Mouse (Mus musculus) cortical plate, adult 2 months (tissue): ENCODE measurements around the gene Ankrd44. TPM values are rescaled to one million over a fixed set of nuclear protein-coding genes. Genes with fewer than 3 reads are reported as not detected.

ENCODE experiments used
- H3K27ac ChIP-seq: fragments of 200-500 bp; 2 replicates; pipeline ENCODE4 v1.5.1; 2012; ENCODE audit warnings: low read length, control low read depth, inconsistent platforms; ENCODE audit not compliant: insufficient read depth
- H3K4me1 ChIP-seq: fragments of 200-500 bp; 2 replicates; pipeline ENCODE4 v1.6.1; 2011; ENCODE audit warnings: low read length; ENCODE audit not compliant: control insufficient read depth, insufficient read depth
- H3K4me3 ChIP-seq: fragments of 200-500 bp; 2 replicates; pipeline ENCODE4 v1.5.1; 2011; ENCODE audit warnings: mild to moderate bottlenecking, low read length, control low read depth; ENCODE audit not compliant: insufficient read depth
- CTCF ChIP-seq: fragments of 200-500 bp; IDR thresholded peaks from 2 replicates; pipeline ENCODE4 v1.5.1; 2011; ENCODE audit warnings: mild to moderate bottlenecking, control low read depth, low read length; ENCODE audit not compliant: insufficient read depth; ENCODE audit errors: extremely low read depth
- POLR2A ChIP-seq: fragments of 200-500 bp; IDR thresholded peaks from 2 replicates; pipeline ENCODE4 v1.6.1; 2011; ENCODE audit warnings: mild to moderate bottlenecking, low read length, control low read depth; ENCODE audit not compliant: insufficient read depth; ENCODE audit errors: extremely low read depth
- polyA plus RNA-seq: library from polyadenylated mRNA; depleted of rRNA; stranded (reverse); fragments of >200 nt; gene quantifications from 2 replicates; pipeline ENCODE4 v1.2.3, GENCODE M21; 2012

Ankrd44 gene
- polyA plus RNA-seq, 1 experiment, result 18.3 TPM

DNA sequence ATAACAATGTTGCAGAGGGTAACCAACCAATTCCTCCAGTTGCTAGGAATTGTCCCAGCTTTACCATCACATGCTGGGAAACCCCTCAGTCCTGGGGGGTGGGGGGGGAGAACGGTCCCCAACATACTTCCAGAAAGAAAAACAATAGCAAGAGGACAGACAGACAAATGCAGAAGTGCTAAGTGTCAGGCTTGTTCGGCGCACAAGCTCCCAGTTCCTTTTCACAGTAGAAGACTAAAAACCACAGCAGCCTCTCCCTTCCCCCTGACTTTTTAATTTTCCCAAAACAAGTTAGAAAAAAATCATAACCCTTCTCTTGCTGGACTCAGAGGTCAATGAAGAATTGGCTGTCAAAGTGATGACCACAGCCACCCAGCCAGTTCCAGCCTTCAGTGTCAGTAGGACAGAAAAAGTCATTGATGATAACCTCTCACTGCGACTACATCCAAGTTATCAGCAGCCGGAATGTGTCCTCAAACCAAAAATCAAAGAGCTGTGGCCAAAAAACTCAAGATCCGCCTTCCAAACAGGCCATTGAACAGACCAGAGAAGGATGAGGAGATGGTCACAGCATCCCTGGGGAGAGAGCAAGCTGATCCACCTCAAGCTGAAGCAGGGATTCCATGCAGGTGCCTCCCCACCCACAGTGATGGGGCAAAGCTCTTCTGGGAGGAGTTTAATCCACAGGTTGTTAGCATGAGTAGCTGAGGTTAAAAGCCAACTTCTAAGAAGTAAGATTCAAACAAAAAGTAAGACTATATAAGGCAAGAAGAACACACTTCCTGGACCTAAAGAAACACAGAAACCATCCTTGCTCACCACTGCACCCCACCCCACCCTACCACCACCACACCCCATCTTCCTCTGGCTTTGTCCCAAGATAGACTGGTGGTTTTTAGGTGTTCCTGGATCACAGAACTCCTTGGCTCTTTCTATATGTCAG is 2.5 kb downstream of the Ankrd44 start:
- Histone ChIP-seq H3K4me1 (peaks cover 2% of the 10 kb centered on the region; the same call in 1 of the 2 replicates), H3K27ac (no peak overlapping the region), H3K4me3 (no peak overlapping the region)
- no peak for TF ChIP-seq CTCF
- no peak for TF ChIP-seq POLR2A

DNA sequence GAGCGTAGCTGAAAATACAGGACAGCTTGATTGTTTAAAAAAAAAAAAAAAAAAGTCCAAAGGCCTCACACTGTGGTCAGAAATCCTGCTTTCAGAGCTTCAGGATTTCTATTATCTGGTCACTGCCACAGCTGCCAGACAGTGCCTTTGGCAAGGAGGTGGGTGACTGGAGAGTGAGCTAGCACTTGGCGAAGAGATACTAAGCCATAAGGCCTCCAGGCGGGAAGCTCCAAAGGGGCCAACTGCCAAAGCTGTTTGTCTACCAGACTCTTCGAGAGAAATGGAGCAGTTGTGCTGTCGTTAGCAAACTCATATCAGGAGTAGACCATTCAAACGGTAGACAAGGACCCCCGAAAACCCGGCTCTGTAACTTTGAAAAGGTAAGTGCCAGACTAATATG is 3.5 kb downstream of the Ankrd44 start:
- no peak overlapping the region for H3K27ac ChIP-seq

GRCm38 (mm10) chr1:54922025-54922574 is 4.1 kb downstream of the Ankrd44 start:
- H3K4me3 ChIP-seq, result no peak overlapping the region
- H3K4me1 ChIP-seq, result peaks cover 2% of the 10 kb centered on the region; the same call in 1 of the 2 replicates
- no peak overlapping the region for H3K27ac ChIP-seq
- TF ChIP-seq CTCF (no peak), POLR2A (no peak)

More for the DNA sequence above, 3.5 kb downstream of the Ankrd44 start:
- H3K4me3 ChIP-seq, result no peak overlapping the region
- TF ChIP-seq POLR2A, result no peak
- no peak for TF ChIP-seq CTCF
- H3K4me1 ChIP-seq, result peaks cover 2% of the 10 kb centered on the region; the same call in 1 of the 2 replicates

DNA sequence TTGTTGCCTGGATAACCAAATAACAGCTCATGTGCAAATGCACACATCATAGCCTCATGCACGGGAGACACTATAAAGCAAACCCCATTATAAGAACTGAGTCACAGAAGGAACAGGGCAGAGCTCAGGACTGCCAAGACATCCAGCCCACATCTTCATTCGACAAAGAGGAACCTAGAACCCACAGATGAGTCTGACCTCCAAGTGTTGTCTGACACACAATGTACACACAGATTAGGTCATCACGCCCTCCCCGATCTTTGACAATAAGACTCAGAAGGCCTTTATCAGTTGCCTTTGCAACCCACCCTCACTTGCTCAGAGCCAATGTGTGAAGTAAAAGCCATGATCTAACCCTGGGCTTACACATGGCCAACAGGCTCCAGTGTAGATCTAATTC is 6.1 kb downstream of the Ankrd44 start:
- TF ChIP-seq CTCF (no peak), POLR2A (no peak)
- no peaks in the 10 kb centered on the region for H3K4me1 ChIP-seq
- H3K27ac ChIP-seq, result no peak overlapping the region
- H3K4me3 ChIP-seq, result no peak overlapping the region

DNA sequence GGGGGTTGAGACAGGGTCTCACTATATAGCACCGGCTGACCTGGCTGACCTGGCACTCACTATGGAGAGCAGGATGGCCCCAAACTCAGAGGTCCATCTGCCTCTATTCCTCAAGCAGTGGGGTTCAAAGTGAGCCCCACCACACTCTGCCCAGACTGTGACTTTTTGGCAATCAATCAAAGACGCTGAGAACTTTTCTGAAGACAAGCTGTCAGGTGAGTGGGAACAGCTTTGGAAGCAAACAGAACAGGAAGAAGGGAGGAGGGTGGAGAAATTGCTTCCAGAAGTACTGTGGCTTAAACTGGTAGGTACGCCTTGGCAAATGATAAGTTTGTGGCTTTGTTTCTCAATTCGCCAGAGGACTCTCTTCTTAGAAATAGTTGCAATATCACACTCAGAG is 9.7 kb downstream of the Ankrd44 start:
- TF ChIP-seq POLR2A, result no peak
- no peak for TF ChIP-seq CTCF
- Histone ChIP-seq H3K4me1 (no peaks in the 10 kb centered on the region), H3K27ac (no peak overlapping the region), H3K4me3 (no peak overlapping the region)

GRCm38 (mm10) chr1:54914387-54914786 is 11.8 kb downstream of the Ankrd44 start:
- no peak overlapping the region for H3K27ac ChIP-seq

DNA sequence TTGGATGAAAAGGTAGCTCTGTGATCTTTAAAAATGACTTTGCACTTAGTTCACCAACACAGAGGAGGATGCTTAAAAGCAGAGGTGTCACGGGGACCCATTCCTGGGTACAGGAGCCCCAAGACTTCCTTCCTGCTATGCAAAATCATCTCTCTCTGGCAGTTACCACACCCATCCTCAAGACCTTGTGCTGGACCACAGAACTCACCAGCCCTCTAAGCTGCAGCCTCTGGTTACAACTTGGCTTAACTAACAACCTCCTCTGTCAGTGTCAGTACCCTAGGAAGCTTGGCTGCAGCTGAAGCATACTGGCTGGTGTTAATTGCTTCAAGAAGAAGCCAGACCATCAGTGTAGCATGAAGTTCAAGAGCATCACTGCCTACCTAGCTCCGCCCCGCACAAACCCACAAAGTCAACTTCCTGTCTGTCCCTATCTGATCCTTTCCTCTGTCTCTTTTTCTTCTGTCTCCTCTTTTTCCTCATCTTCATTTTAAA is 12.8 kb downstream of the Ankrd44 start:
- Histone ChIP-seq H3K27ac (no peak overlapping the region), H3K4me3 (no peak overlapping the region), H3K4me1 (no peaks in the 10 kb centered on the region)
- TF ChIP-seq POLR2A (no peak), CTCF (no peak)

More at GRCm38 (mm10) chr1:54914387-54914786, 11.8 kb downstream of the Ankrd44 start:
- TF ChIP-seq CTCF, result no peak
- no peak for TF ChIP-seq POLR2A
- H3K4me1 ChIP-seq, result no peaks in the 10 kb centered on the region
- H3K4me3 ChIP-seq, result no peak overlapping the region

DNA sequence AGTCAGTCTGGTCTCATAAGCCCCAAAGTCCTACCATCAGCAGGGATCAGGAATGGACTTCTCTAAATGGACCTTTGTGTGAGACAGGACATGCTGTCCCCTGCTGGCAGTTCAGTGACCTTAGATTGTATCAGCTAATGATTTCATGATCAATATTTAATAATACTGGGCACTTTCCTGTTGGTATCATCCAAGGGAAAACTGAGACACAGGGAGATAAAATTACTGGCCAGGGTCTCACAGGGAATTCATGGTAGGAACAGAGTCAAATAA is 13.2 kb downstream of the Ankrd44 start:
- no peak overlapping the region for H3K4me3 ChIP-seq
- TF ChIP-seq POLR2A (no peak), CTCF (no peak; the same call in 1 of the 2 replicates)
- H3K27ac ChIP-seq, result no peak overlapping the region
- H3K4me1 ChIP-seq, result no peaks in the 10 kb centered on the region

DNA sequence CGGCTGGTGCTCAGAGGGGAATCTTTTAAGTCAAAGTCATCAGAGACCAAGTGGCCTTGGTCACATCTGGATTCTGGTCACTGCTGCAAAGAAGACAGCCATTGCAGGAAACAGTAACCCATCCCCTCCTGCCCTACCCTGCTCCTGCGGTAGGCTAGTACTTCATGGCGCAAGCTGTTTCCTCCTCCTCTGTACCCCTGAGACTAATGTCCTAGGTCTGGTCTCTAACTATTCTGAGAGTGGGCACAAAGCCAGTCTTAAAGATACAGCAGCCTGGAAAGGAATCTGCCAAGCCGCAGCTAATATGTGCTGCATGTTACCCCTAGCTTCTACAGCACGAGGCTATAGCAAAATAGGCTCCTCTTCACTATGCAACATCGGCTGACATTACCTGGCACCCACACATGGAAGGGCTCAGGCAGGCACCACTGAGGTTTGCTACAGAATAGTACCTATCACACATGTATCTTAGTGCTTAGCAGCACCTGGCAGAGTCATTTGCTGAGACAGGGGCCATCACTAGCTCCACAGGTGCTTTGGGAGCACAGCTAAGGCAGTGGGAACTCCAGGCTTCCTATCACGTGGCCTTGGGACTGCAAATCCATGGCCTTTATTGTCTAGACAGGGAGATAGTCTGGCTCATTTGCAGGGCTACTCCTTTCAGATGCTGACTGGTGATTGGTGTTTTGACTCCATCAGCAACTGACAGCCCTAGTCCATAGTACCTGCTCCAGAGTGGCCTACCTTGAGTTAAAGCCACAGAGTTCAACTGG is 13.7 kb downstream of the Ankrd44 start:
- Histone ChIP-seq H3K4me1 (no peaks in the 10 kb centered on the region), H3K4me3 (no peak overlapping the region), H3K27ac (no peak overlapping the region)
- TF ChIP-seq POLR2A, result no peak
- TF ChIP-seq CTCF, result no peak

GRCm38 (mm10) chr1:54911256-54911610 is 15.0 kb downstream of the Ankrd44 start:
- H3K4me1 ChIP-seq, result no peaks in the 10 kb centered on the region
- H3K4me3 ChIP-seq, result no peak overlapping the region
- H3K27ac ChIP-seq, result no peak overlapping the region
- TF ChIP-seq POLR2A (no peak), CTCF (no peak)
